Mouse (Mus musculus): ENCODE results near the gene Lmf2. TPM values are rescaled to one million over a fixed set of nuclear protein-coding genes. Genes with fewer than 3 reads are reported as not detected.

Lmf2 gene
- polyA plus RNA-seq, 1 experiment, result 96.5 TPM

DNA sequence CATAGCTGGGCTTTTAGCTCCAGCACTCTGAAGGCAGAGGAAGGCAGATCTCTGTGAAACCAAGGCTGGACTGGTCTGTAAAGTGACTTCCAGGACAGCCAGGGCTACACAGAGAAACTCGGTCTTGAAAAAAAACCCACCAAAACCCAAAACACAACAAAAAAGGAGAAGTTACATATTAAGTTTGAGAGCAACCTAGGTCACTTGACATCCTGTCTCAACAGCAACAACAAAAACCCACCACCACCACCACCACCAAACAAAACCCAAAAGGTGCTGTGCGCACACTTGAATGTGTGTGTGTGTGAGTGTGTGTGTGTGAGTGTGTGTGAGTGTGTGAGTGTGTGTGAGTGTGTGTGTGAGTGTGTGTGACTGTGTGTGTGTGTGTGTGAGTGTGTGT lies 15.8 kb downstream of the Lmf2 start:
- no peak overlapping the region for H3ac ChIP-seq (ENCODE audit: control insufficient read depth, insufficient read length)
- H3K27me3 ChIP-seq (ENCODE audit: control insufficient read depth, insufficient read depth, insufficient read length), result peaks cover 18% of the 10 kb centered on the region
- H3K36me3 ChIP-seq (ENCODE audit: control insufficient read depth, insufficient read depth), result no peaks in the 10 kb centered on the region
- no peaks in the 10 kb centered on the region for H3K79me2 ChIP-seq (ENCODE audit: control insufficient read depth, insufficient read depth)
- no peak overlapping the region for H3K4me3 ChIP-seq
- no peak for TF ChIP-seq SRF (IDR thresholded peaks at IDR 0.05; ENCODE audit: control insufficient read depth, insufficient read length, low read depth)
- TF ChIP-seq TCF12 (IDR thresholded peaks at IDR 0.05; ENCODE audit: insufficient read depth, poor library complexity, severe bottlenecking), result no peak
- no peak for TF ChIP-seq POLR2A (IDR thresholded peaks at IDR 0.05; ENCODE audit: insufficient read length, low read depth)
- TF ChIP-seq MAX (IDR thresholded peaks at IDR 0.05; ENCODE audit: low read depth), result no peak
- no peak for TF ChIP-seq REST (IDR thresholded peaks at IDR 0.05; ENCODE audit: insufficient read depth, insufficient read length)
- no peak for TF ChIP-seq POLR2AphosphoS2 (IDR thresholded peaks at IDR 0.05; ENCODE audit: insufficient read length, low read depth)
- no peak for TF ChIP-seq MYOD1 (IDR thresholded peaks at IDR 0.05; ENCODE audit: control insufficient read depth in 1 of 3, insufficient read length in 2 of 3, low read depth in 2 of 3)
- no peak overlapping the region for H3K4me2 ChIP-seq (ENCODE audit: low read depth)

GRCm38 (mm10) chr15:89336422-89336821 lies 19.0 kb downstream of the Lmf2 start:
- Histone ChIP-seq H3K4me3 (no peak overlapping the region), H3K79me2 (ENCODE audit: control insufficient read depth, insufficient read depth) (no peaks in the 10 kb centered on the region), H3K4me2 (ENCODE audit: low read depth) (no peak overlapping the region), H3ac (ENCODE audit: control insufficient read depth, insufficient read length) (no peak overlapping the region), H3K27me3 (ENCODE audit: control insufficient read depth, insufficient read depth, insufficient read length) (peaks cover 32% of the 10 kb centered on the region), H3K36me3 (ENCODE audit: control insufficient read depth, insufficient read depth) (no peaks in the 10 kb centered on the region)
- TF ChIP-seq TCF12 (IDR thresholded peaks at IDR 0.05; ENCODE audit: insufficient read depth, poor library complexity, severe bottlenecking) (no peak), MYOD1 (IDR thresholded peaks at IDR 0.05; ENCODE audit: control insufficient read depth in 1 of 3, insufficient read length in 2 of 3, low read depth in 2 of 3) (no peak), POLR2A (IDR thresholded peaks at IDR 0.05; ENCODE audit: insufficient read length, low read depth) (no peak)

DNA sequence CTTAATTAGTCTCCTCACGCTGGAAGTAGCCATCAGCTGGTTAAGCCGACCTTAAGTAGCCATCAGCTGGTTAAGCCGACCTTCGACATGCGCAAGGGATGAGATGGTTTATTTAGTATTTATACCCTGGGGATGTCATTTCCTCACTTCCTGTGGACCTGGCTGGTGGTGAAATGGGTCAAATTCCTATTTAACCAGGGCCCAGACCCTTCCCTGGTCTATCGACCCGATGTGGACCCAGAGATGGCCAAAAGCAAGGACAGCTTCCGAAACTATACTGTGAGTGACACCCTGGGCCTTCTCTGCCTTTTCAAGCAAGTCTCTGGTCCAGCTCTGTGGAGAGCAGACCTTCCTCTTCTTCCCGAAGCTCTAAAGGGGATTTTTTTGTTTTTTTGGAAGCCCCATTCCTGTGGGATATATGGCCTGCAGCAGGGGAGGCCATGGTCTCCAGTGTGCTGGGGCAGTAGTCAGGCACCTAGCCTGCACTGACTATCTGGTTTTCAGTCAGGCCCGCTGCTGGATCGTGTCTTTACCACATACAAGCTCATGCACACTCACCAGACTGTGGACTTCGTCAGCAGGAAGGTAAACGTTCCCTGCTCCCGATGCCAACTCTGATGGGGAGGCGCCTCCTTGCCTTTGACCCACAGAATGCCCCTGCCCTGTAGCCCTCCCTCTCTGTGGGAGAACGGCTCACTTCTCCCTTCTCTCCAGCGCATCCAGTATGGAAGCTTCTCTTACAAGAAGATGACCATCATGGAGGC lies 20.5 kb downstream of the Lmf2 start:
- H3ac ChIP-seq (ENCODE audit: control insufficient read depth, insufficient read length), result no peak overlapping the region
- no peaks in the 10 kb centered on the region for H3K79me2 ChIP-seq (ENCODE audit: control insufficient read depth, insufficient read depth)
- H3K4me3 ChIP-seq, result no peak overlapping the region
- no peak overlapping the region for H3K4me2 ChIP-seq (ENCODE audit: low read depth)
- H3K27me3 ChIP-seq (ENCODE audit: control insufficient read depth, insufficient read depth, insufficient read length), result peaks cover 29% of the 10 kb centered on the region
- no peaks in the 10 kb centered on the region for H3K36me3 ChIP-seq (ENCODE audit: control insufficient read depth, insufficient read depth)
- TF ChIP-seq USF1 (IDR thresholded peaks at IDR 0.05; ENCODE audit: low read depth), result no peak
- TF ChIP-seq TCF12 (IDR thresholded peaks at IDR 0.05; ENCODE audit: insufficient read depth, poor library complexity, severe bottlenecking), result no peak
- no peak for TF ChIP-seq SRF (IDR thresholded peaks at IDR 0.05; ENCODE audit: control insufficient read depth, insufficient read length, low read depth)
- TF ChIP-seq MYOG (IDR thresholded peaks at IDR 0.05; ENCODE audit: control insufficient read depth in 1 of 3, insufficient read depth in 1 of 3, insufficient read length in 2 of 3, low read depth in 2 of 3), result no peak
- no peak for TF ChIP-seq TCF3 (IDR thresholded peaks at IDR 0.05; ENCODE audit: insufficient read length, low read depth)
- no peak for TF ChIP-seq POLR2AphosphoS2 (IDR thresholded peaks at IDR 0.05; ENCODE audit: insufficient read length, low read depth)
- TF ChIP-seq MAX (IDR thresholded peaks at IDR 0.05; ENCODE audit: low read depth), result no peak
- TF ChIP-seq MYOD1 (IDR thresholded peaks at IDR 0.05; ENCODE audit: control insufficient read depth in 1 of 3, insufficient read length in 2 of 3, low read depth in 2 of 3), result no peak
- no peak for TF ChIP-seq POLR2A (IDR thresholded peaks at IDR 0.05; ENCODE audit: insufficient read length, low read depth)

DNA sequence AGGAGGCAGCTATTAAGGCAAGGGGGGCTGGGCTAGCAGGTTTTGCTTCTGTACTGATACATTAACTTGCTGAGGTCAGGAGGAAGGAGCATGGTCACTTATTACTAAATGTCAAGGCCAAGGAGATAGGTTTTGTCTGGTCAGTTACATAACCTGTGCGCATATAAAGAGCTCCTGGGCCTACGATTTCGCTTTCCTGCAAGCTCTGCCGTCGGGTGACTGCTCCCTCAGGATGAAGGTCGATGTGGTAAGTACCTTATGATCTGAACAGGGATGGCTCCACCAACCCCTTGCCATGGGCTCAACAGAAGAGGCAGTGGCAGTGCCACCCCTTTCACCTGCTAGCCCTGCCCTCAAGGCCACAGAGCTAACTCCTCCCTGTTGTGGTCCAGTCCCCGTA lies 21.2 kb downstream of the Lmf2 start, which contains the start of gene Miox:
Gene Miox, plus strand, starts transcription at position 128 of the 400 bp plus-strand sequence.
- H3K79me2 ChIP-seq (ENCODE audit: control insufficient read depth, insufficient read depth), result no peaks in the 10 kb centered on the region

GRCm38 (mm10) chr15:89326441-89326840 lies 29.0 kb downstream of the Lmf2 start:
- no peak overlapping the region for H3ac ChIP-seq (ENCODE audit: control insufficient read depth, insufficient read length)
- H3K4me2 ChIP-seq (ENCODE audit: low read depth), result no peak overlapping the region
- H3K36me3 ChIP-seq (ENCODE audit: control insufficient read depth, insufficient read depth), result no peaks in the 10 kb centered on the region
- no peak overlapping the region for H3K4me3 ChIP-seq
- TF ChIP-seq E2F4 (IDR thresholded peaks at IDR 0.05; ENCODE audit: insufficient read depth) (no peak), POLR2A (IDR thresholded peaks at IDR 0.05; ENCODE audit: insufficient read length, low read depth) (peak; percentile 27), POLR2AphosphoS2 (IDR thresholded peaks at IDR 0.05; ENCODE audit: insufficient read length, low read depth) (peak; percentile 83)
- no peaks in the 10 kb centered on the region for H3K79me2 ChIP-seq (ENCODE audit: control insufficient read depth, insufficient read depth)
- H3K27me3 ChIP-seq (ENCODE audit: control insufficient read depth, insufficient read depth, insufficient read length), result no peaks in the 10 kb centered on the region

More for the DNA sequence above, 21.2 kb downstream of the Lmf2 start, which contains the start of gene Miox:
- Histone ChIP-seq H3K4me3 (no peak within 1 kb of the TSS), H3K36me3 (ENCODE audit: control insufficient read depth, insufficient read depth) (no peaks in the 10 kb centered on the region), H3K4me2 (ENCODE audit: low read depth) (no peak within 1 kb of the TSS), H3K27me3 (ENCODE audit: control insufficient read depth, insufficient read depth, insufficient read length) (peaks cover 29% of the 10 kb centered on the region), H3ac (ENCODE audit: control insufficient read depth, insufficient read length) (no peak within 1 kb of the TSS)
- TF ChIP-seq USF1 (IDR thresholded peaks at IDR 0.05; ENCODE audit: low read depth) (no peak), POLR2A (IDR thresholded peaks at IDR 0.05; ENCODE audit: insufficient read length, low read depth) (no peak), MAX (IDR thresholded peaks at IDR 0.05; ENCODE audit: low read depth) (no peak), E2F4 (IDR thresholded peaks at IDR 0.05; ENCODE audit: insufficient read depth) (no peak)

DNA sequence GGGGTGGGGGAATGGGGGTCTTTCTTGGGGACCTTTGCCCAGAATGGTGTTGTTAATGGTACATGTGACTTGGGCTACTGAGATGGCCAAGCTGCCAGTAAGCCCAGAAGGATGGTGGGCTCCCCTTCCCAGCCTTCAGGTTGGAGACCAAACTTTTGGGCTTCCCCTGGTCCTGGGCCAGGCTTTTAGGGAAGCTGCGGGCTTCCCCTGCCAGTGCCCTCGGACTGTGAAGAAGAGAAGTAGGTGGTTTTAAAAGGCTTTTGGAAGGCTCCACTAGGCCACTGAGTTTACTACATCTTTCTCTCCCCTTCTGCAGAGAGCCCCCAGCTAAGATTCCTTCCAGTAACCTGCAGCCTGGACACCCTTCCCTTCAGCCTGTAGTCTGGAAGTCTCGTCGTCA lies 31.8 kb downstream of the Lmf2 start:
- H3K27me3 ChIP-seq (ENCODE audit: control insufficient read depth, insufficient read depth, insufficient read length), result no peaks in the 10 kb centered on the region
- no peaks in the 10 kb centered on the region for H3K79me2 ChIP-seq (ENCODE audit: control insufficient read depth, insufficient read depth)
- peak overlapping the region; percentile 86 for H3K4me2 ChIP-seq (ENCODE audit: low read depth)
- H3ac ChIP-seq (ENCODE audit: control insufficient read depth, insufficient read length), result peak overlapping the region; percentile 24
- peak overlapping the region; percentile 79 for H3K4me3 ChIP-seq
- H3K36me3 ChIP-seq (ENCODE audit: control insufficient read depth, insufficient read depth), result no peaks in the 10 kb centered on the region
- TF ChIP-seq REST (IDR thresholded peaks at IDR 0.05; ENCODE audit: insufficient read depth, insufficient read length) (no peak), E2F4 (IDR thresholded peaks at IDR 0.05; ENCODE audit: insufficient read depth) (no peak), TCF12 (IDR thresholded peaks at IDR 0.05; ENCODE audit: insufficient read depth, poor library complexity, severe bottlenecking) (no peak), USF1 (IDR thresholded peaks at IDR 0.05; ENCODE audit: low read depth) (no peak), CEBPB (IDR thresholded peaks at IDR 0.05; ENCODE audit: insufficient read depth, poor library complexity, severe bottlenecking) (no peak), TCF3 (IDR thresholded peaks at IDR 0.05; ENCODE audit: insufficient read length, low read depth) (no peak), POLR2A (IDR thresholded peaks at IDR 0.05; ENCODE audit: insufficient read length, low read depth) (no peak), SRF (IDR thresholded peaks at IDR 0.05; ENCODE audit: control insufficient read depth, insufficient read length, low read depth) (no peak), MYOG (IDR thresholded peaks at IDR 0.05; ENCODE audit: control insufficient read depth in 1 of 3, insufficient read depth in 1 of 3, insufficient read length in 2 of 3, low read depth in 2 of 3) (no peak), MYOD1 (IDR thresholded peaks at IDR 0.05; ENCODE audit: control insufficient read depth in 1 of 3, insufficient read length in 2 of 3, low read depth in 2 of 3) (no peak), POLR2AphosphoS2 (IDR thresholded peaks at IDR 0.05; ENCODE audit: insufficient read length, low read depth) (no peak), MAX (IDR thresholded peaks at IDR 0.05; ENCODE audit: low read depth) (no peak)

Measured in myocyte (in vitro differentiated cells).